Mouse (Mus musculus): ENCODE results near the gene Lsg1.

- TF ChIP-seq EP300 (optimal IDR thresholded peaks at IDR 0.05) (no peak), CTCF (IDR thresholded peaks at IDR 0.05; ENCODE audit: low read depth) (no peak)
These were observed 37.2 kb upstream of the Lsg1 start for GRCm38 (mm10) chr16:30624640-30625039.

All from stomach, postnatal 0 days (tissue).